Mouse (Mus musculus) hindbrain, embryonic 10.5 days (tissue): ENCODE measurements around the gene Kcnh1. TPM values are rescaled to one million over a fixed set of nuclear protein-coding genes. Genes with fewer than 3 reads are reported as not detected.

Source experiments
- DNase-seq: peaks from one replicate; pipeline ENCODE4 v3.0.0-alpha.2; 2017; ENCODE audit warnings: low spot score
- H3K27ac ChIP-seq: fragments of 300-500 bp; sonication (generic); 2 replicates; pipeline ENCODE4 v1.5.1; 2016; ENCODE audit warnings: mild to moderate bottlenecking, moderate library complexity
- H3K27me3 ChIP-seq: fragments of 300-500 bp; sonication (generic); 2 replicates; pipeline ENCODE4 v1.6.1; 2016; ENCODE audit warnings: mild to moderate bottlenecking; ENCODE audit not compliant: poor library complexity, insufficient read depth, severe bottlenecking
- H3K36me3 ChIP-seq: fragments of 300-500 bp; sonication (generic); 2 replicates; pipeline ENCODE4 v1.6.1; 2016; ENCODE audit warnings: mild to moderate bottlenecking, moderate library complexity
- H3K4me1 ChIP-seq: fragments of 300-500 bp; sonication (generic); replicated peaks from 2 replicates; pipeline ENCODE4 v1.6.1; 2016; ENCODE audit warnings: mild to moderate bottlenecking
- H3K4me3 ChIP-seq: fragments of 300-500 bp; sonication (generic); 2 replicates; pipeline ENCODE4 v1.5.1; 2016; ENCODE audit warnings: mild to moderate bottlenecking, moderate library complexity
- H3K9me3 ChIP-seq: fragments of 300-500 bp; sonication (generic); 2 replicates; pipeline ENCODE4 v1.6.1; 2016; ENCODE audit warnings: mild to moderate bottlenecking, moderate library complexity
- WGBS: fragments of 180-500 bp; shearing (Covaris S2); methylation state at CpG from one replicate; pipeline ENCODE4 v1.1.7; 2016; 5-methylcytosine and 5-hydroxymethylcytosine counted together
- polyA plus RNA-seq: library from polyadenylated mRNA; unstranded; fragments of >200 nt; fragmentation: Nextera tagmentation; extraction: Ambion mirVana; gene quantifications from 2 replicates; pipeline ENCODE4 v1.2.1, GENCODE M21; 2016

The Kcnh1 gene
- polyA plus RNA-seq, 1 experiment from 2014 or later: 0.84 TPM

DNA sequence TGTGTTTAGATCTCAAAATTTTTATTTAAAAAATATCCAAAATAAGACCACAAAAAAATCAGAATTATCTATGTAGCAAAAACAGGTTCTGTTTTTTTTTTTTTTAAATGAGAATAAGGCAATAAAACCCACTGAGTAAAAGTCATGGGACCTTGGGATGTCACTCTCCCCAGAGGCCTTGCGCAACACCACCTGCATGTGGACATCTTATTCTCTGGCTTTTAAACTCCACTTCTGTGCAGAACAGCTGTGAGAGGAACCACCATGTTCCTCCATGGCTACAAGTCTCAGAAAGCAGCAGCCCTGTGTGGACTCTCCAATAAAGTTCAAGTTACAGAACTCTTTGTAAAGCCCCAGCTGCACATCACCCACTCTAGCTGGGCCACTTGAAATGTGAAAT is 322.2 kb downstream of the Kcnh1 start:
- no peak overlapping the region for H3K27ac ChIP-seq
- H3K36me3 ChIP-seq: no peaks in the 10 kb centered on the region
- WGBS: 98% methylated on average over 1 of the region's 1 CpGs
- H3K4me3 ChIP-seq: no peak overlapping the region
- no peaks in the 10 kb centered on the region for H3K27me3 ChIP-seq
- DNase-seq: no peak
- H3K4me1 ChIP-seq: no peaks in the 10 kb centered on the region
- no peaks in the 10 kb centered on the region for H3K9me3 ChIP-seq

GRCm38 (mm10) chr1:192515373-192515772 is 324.8 kb downstream of the Kcnh1 start:
- 83% methylated on average over 3 of the region's 3 CpGs for WGBS
- H3K4me3 ChIP-seq: no peak overlapping the region
- H3K9me3 ChIP-seq: no peaks in the 10 kb centered on the region
- H3K36me3 ChIP-seq: no peaks in the 10 kb centered on the region
- H3K4me1 ChIP-seq: peaks cover 13% of the 10 kb centered on the region
- no peak overlapping the region for H3K27ac ChIP-seq
- H3K27me3 ChIP-seq: no peaks in the 10 kb centered on the region
- no peak for DNase-seq

GRCm38 (mm10) chr1:192519713-192520112 is 329.1 kb downstream of the Kcnh1 start:
- Histone ChIP-seq H3K36me3 (no peaks in the 10 kb centered on the region), H3K4me1 (peaks cover 54% of the 10 kb centered on the region), H3K27ac (no peak overlapping the region), H3K9me3 (no peaks in the 10 kb centered on the region), H3K4me3 (no peak overlapping the region), H3K27me3 (no peaks in the 10 kb centered on the region)
- DNase-seq: no peak
- whole genome bisulfite sequencing: 62% methylated on average over 1 of the region's 1 CpGs

DNA sequence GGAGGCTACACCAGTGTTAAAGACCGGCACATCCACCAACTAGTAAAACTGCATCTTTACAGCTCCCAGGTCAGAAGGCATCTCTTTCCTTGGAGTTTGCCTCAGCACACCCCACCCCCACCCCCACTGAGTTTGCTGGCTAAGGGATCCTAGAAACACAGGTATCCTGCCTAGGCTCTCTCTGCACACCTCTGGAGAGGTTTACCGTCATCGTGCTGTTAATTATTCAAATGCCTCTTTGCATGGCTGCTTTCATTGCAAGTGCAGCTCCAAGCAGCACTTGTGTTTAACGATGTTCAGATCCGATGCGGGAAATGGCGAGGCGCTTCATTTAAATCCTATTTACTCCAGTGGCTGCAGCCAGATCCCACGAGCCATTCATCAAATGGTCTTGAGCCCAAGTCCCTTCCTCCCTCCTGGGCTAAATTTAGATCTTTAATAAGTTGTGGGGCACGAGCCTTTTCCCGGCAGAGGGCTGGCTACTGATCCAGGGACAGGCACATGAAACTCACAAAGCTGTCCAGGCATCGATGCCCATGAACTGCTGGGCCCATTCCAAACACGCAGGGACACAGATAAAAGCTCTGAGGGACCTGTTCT is 330.4 kb downstream of the Kcnh1 start:
- no peaks in the 10 kb centered on the region for H3K27me3 ChIP-seq
- H3K9me3 ChIP-seq: no peaks in the 10 kb centered on the region
- DNase-seq: no peak
- H3K4me1 ChIP-seq: peaks cover 66% of the 10 kb centered on the region
- H3K36me3 ChIP-seq: no peaks in the 10 kb centered on the region
- 0 out of 2 replicates have a peak overlapping the region, but pooled peaks have one; percentile 35 for H3K27ac ChIP-seq
- WGBS: 67% methylated on average over 13 of the region's 13 CpGs
- no peak overlapping the region for H3K4me3 ChIP-seq

DNA sequence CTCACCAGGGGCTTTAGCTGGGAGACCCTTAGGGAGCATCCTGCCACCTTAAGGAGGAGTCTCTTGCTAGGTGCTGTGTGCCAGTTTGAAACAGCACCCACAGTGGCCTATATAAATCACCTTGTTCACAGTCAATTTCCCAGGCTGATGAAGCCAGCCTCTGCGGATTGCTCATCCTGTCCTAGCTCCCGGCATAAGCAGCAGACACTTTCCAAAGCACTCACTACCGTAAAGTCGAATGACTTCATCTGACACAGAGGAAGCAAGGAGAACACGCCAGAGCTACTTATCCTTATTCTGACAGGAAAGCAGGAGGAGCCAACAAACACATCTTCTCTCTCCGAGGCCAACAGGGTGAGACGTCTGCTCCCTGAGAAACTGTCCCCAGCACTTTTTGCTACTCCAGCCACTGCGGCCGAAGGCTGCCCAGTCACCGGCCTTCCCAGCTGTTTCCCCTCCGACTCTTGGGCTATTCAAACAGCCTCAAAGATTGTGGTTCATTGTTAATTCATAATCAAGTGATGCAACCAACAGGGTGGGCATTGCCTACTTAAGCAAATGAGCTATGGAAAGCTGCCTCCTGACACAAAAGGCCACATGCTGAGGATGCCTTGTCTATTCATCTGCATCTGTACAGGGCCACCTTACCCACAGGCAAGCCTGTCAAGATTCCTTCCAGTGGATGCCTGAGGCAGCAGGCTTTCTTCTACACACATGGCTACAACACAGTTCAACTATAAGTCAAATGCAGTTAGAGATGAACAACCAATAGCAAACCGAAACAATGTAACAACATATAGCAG is 332.0 kb downstream of the Kcnh1 start:
- Histone ChIP-seq H3K4me3 (no peak overlapping the region), H3K9me3 (no peaks in the 10 kb centered on the region), H3K4me1 (peaks cover 82% of the 10 kb centered on the region), H3K36me3 (no peaks in the 10 kb centered on the region), H3K27ac (peak overlapping the region; percentile 17; the same call in 1 of the 2 replicates), H3K27me3 (no peaks in the 10 kb centered on the region)
- no peak for DNase-seq
- 45% methylated on average over 12 of the region's 12 CpGs for WGBS

GRCm38 (mm10) chr1:192525711-192526350 is 335.3 kb downstream of the Kcnh1 start:
- no peaks in the 10 kb centered on the region for H3K27me3 ChIP-seq
- peak overlapping the region; percentile 40 for H3K27ac ChIP-seq
- H3K36me3 ChIP-seq: no peaks in the 10 kb centered on the region
- no peak for DNase-seq
- H3K9me3 ChIP-seq: no peaks in the 10 kb centered on the region
- peaks cover 73% of the 10 kb centered on the region for H3K4me1 ChIP-seq
- WGBS: 75% methylated on average over 14 of the region's 14 CpGs
- H3K4me3 ChIP-seq: no peak overlapping the region

- Histone ChIP-seq H3K4me3 (no peak overlapping the region), H3K4me1 (peaks cover 18% of the 10 kb centered on the region), H3K36me3 (no peaks in the 10 kb centered on the region), H3K27ac (no peak overlapping the region), H3K27me3 (no peaks in the 10 kb centered on the region), H3K9me3 (no peaks in the 10 kb centered on the region)
- 72% methylated on average over 2 of the region's 2 CpGs for WGBS
- no peak for DNase-seq
Observed at GRCm38 (mm10) chr1:192531490-192532146, 341.0 kb downstream of the Kcnh1 start.

DNA sequence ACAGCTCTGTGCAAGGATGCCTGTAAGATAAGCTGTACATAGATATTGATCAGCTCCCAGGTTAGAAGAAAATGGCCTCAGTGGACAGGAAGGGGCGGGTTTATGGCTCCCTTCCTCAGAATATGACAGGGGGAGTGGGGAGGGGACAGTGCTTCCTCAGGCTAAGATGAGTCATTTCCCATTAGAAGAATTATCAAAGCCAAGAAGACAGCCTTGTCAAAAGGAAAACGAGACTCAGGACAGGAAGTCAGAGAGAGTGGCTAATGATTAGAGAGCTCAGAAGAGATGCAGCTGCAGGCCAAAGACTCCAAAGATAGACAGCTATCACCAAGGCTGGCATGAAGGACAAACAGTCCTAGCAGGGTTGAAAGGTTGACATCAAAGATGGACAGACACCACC is 341.6 kb downstream of the Kcnh1 start:
- Histone ChIP-seq H3K36me3 (no peaks in the 10 kb centered on the region), H3K4me3 (no peak overlapping the region), H3K9me3 (no peaks in the 10 kb centered on the region), H3K4me1 (peaks cover 12% of the 10 kb centered on the region), H3K27ac (no peak overlapping the region), H3K27me3 (no peaks in the 10 kb centered on the region)
- 64% methylated on average over 2 of the region's 2 CpGs for WGBS
- DNase-seq: no peak

DNA sequence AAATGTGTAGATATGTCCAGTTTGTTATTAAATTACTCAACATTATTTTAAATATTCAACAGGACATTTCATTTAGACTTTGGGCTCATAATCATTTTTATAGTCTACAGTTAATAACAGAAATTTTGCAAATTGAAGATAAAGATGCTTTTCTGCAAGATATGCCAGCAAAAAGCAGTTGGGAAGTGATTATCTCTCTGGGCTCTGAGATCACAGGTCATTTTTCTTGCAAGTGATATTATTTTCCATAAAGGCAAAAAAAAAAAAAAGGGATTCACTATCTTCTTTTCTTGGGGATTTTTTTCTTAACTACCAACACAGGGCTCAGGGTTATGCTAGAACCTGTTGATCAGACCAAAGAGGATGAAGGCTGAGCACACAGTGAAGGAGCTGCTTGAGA is 342.4 kb downstream of the Kcnh1 start:
- H3K36me3 ChIP-seq: no peaks in the 10 kb centered on the region
- DNase-seq: no peak

GRCm38 (mm10) chr1:192536440-192536839 is 345.9 kb downstream of the Kcnh1 start:
- Histone ChIP-seq H3K4me1 (peaks cover 1% of the 10 kb centered on the region; the same call in 1 of the 2 replicates), H3K4me3 (no peak overlapping the region), H3K27ac (no peak overlapping the region), H3K9me3 (no peaks in the 10 kb centered on the region), H3K36me3 (no peaks in the 10 kb centered on the region), H3K27me3 (no peaks in the 10 kb centered on the region)
- no peak for DNase-seq
- WGBS: 70% methylated on average over 1 of the region's 1 CpGs

More for the DNA sequence above, 342.4 kb downstream of the Kcnh1 start:
- Histone ChIP-seq H3K4me1 (peaks cover 4% of the 10 kb centered on the region), H3K4me3 (no peak overlapping the region), H3K27ac (no peak overlapping the region), H3K27me3 (no peaks in the 10 kb centered on the region), H3K9me3 (no peaks in the 10 kb centered on the region)

DNA sequence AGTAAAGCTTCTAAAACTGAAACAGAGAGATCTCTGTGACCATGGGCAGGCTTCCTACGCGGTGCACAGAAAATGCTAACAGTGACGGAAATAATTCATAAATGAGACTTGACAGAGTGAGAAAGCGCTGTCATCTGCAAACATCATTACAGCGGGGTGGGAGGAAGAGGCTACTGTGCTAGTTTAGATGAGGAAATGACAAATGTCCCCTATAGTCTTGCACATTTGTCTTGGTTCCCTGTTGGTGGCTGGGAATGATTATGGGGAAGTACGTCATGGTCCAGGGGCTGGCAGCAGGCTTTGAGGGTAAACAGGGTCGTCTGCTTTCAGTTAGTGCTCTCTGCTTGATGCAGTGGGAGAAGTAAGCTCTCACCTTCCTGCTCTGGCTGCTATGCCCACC is 346.6 kb downstream of the Kcnh1 start:
- H3K27me3 ChIP-seq: no peaks in the 10 kb centered on the region
- DNase-seq: no peak
- H3K4me3 ChIP-seq: no peak overlapping the region
- no peaks in the 10 kb centered on the region for H3K36me3 ChIP-seq
- H3K4me1 ChIP-seq: peaks cover 8% of the 10 kb centered on the region
- WGBS: 80% methylated on average over 7 of the region's 7 CpGs
- H3K9me3 ChIP-seq: no peaks in the 10 kb centered on the region
- no peak overlapping the region for H3K27ac ChIP-seq

DNA sequence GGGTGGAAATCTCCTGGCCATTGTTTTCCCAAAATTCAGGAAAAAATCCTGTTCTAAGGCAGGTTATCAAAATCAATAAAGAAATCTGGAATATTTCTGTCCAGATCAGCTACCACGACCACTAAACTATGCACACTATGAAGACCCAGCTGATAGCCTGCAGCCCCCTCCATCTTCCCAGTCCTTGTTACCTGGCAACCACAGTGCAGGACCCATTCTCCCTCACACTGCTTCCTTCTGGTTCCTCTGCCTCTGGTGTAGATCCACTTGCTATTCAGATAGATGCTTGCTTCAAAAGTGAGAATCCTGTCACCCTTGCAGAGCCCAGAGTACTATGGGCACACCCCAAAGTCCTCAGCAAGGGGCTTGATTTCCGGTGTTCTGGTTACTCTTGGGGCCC is 351.5 kb downstream of the Kcnh1 start:
- Histone ChIP-seq H3K4me1 (peaks cover 36% of the 10 kb centered on the region), H3K4me3 (no peak overlapping the region), H3K27ac (peak overlapping the region; percentile 75), H3K9me3 (no peaks in the 10 kb centered on the region), H3K36me3 (no peaks in the 10 kb centered on the region), H3K27me3 (no peaks in the 10 kb centered on the region)
- 83% methylated on average over 2 of the region's 2 CpGs for WGBS
- no peak for DNase-seq

DNA sequence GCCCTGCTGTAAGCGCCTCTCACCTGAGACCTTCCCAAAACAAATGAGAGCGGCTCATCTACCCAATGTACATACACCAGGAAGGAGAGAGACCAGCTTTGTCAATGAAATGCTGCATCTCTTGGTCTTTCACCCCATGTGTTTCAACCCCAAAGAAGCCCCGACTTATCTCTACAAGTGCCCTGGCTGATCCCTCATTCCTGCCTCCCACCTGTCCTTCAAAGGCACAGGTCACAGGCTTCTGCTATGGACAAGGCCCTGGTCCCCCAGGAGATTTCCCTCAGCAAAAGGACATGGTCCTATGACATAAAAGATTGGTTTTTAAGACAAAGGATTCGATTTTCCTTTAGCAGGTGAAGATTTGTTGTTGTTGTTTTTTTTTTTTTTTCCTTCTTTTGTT is 353.1 kb downstream of the Kcnh1 start:
- H3K27ac ChIP-seq: peak overlapping the region; percentile 75
- DNase-seq: no peak
- no peaks in the 10 kb centered on the region for H3K9me3 ChIP-seq
- H3K27me3 ChIP-seq: no peaks in the 10 kb centered on the region
- no peaks in the 10 kb centered on the region for H3K36me3 ChIP-seq
- H3K4me3 ChIP-seq: no peak overlapping the region
- WGBS: 84% methylated on average over 4 of the region's 4 CpGs
- peaks cover 36% of the 10 kb centered on the region for H3K4me1 ChIP-seq
